Mouse (Mus musculus) heart, postnatal 36 days (tissue): ENCODE results near the gene Nlrc3. TPM values are rescaled to one million over a fixed set of nuclear protein-coding genes. Genes with fewer than 3 reads are reported as not detected.
"Not testable (repeated sequence)": the region's sequence is repeated elsewhere in the genome, so short reads cannot be mapped to it uniquely, and the experiment has no call there.

Experiments used
- DNase-seq, 2 experiments: peaks; one replicate each; pipeline ENCODE4 v3.0.0; 2021 to 2022
- intact Hi-C: fragments of 180-260 bp; cut with DNase I; formaldehyde crosslinking; loops from one replicate; pipeline ENCODE4 v1.15.1; 2025
- total RNA-seq, 2 experiments: library from RNA; stranded (reverse); gene quantifications; 2 replicates each; pipeline ENCODE4 v1.2.3; 2021

The Nlrc3 gene
- total RNA-seq: 1 to 10 TPM; 1.0 to 1.1 TPM

- no peak for DNase-seq
- intact Hi-C loops: no loop called here
Observed at GRCm38 (mm10) chr16:3976251-3976671, at the start of gene Nlrc3. Gene Nlrc3 (minus strand): TSS chr16:3976632.

- no peak for DNase-seq
- intact Hi-C loops: no loop called here
Observed at GRCm38 (mm10) chr16:4022719-4023118, 46.3 kb upstream of the Nlrc3 start.

GRCm38 (mm10) chr16:4021241-4021640, 44.8 kb upstream of the Nlrc3 start:
- intact Hi-C loops: no loop called here
- DNase-seq: no peak

GRCm38 (mm10) chr16:4017466-4017865, 41.0 kb upstream of the Nlrc3 start:
- intact Hi-C loops, DNase-seq: not testable (repeated sequence)

GRCm38 (mm10) chr16:4016786-4017185, 40.4 kb upstream of the Nlrc3 start:
- DNase-seq, intact Hi-C loops: not testable (repeated sequence)

- intact Hi-C loops: no loop called here
- DNase-seq: no peak
Observed at GRCm38 (mm10) chr16:4014040-4014668, 37.7 kb upstream of the Nlrc3 start.

- DNase-seq: no peak
- intact Hi-C loops: no loop called here
Observed at GRCm38 (mm10) chr16:4012882-4013570, 36.6 kb upstream of the Nlrc3 start.

- DNase-seq: peak; percentile 93 to 95
- intact Hi-C loops: loop anchor here (1.0 to 5.0 kb wide), 4 partner anchors 94 to 256 kb away; partner anchors contain the start of genes Crebbp and Zfp174
Observed at GRCm38 (mm10) chr16:4003489-4004398, 27.3 kb upstream of the Nlrc3 start, which contains the start of gene Slx4. Gene Slx4 (minus strand): TSS chr16:4003770.

- intact Hi-C loops: no loop called here
Observed at GRCm38 (mm10) chr16:3988410-3988809, 12.0 kb upstream of the Nlrc3 start.

GRCm38 (mm10) chr16:3983146-3983700, 6.8 kb upstream of the Nlrc3 start:
- intact Hi-C loops: no loop called here
- DNase-seq: no peak

More at GRCm38 (mm10) chr16:3988410-3988809, 12.0 kb upstream of the Nlrc3 start:
- no peak for DNase-seq

GRCm38 (mm10) chr16:3982173-3982572, 5.7 kb upstream of the Nlrc3 start:
- no peak for DNase-seq
- intact Hi-C loops: no loop called here

- no peak for DNase-seq
- intact Hi-C loops: no loop called here
Observed at GRCm38 (mm10) chr16:3976712-3977111, 280 bp upstream of the Nlrc3 start.

- intact Hi-C loops: no loop called here
- no peak for DNase-seq
Observed at GRCm38 (mm10) chr16:3975658-3976057, 774 bp downstream of the Nlrc3 start.

- intact Hi-C loops, DNase-seq: not testable (repeated sequence)
Observed at GRCm38 (mm10) chr16:3974456-3974855, 2.0 kb downstream of the Nlrc3 start.

- no peak for DNase-seq
- intact Hi-C loops: no loop called here
Observed at GRCm38 (mm10) chr16:3965534-3965933, 10.9 kb downstream of the Nlrc3 start.

GRCm38 (mm10) chr16:3964990-3965389, 11.4 kb downstream of the Nlrc3 start:
- intact Hi-C loops: no loop called here
- no peak for DNase-seq

GRCm38 (mm10) chr16:3959261-3959660, 17.2 kb downstream of the Nlrc3 start:
- peak in 1 of 2 experiments; percentile 33 for DNase-seq

GRCm38 (mm10) chr16:3956369-3956768, 20.1 kb downstream of the Nlrc3 start:
- intact Hi-C loops: no loop called here
- DNase-seq: peak; percentile 18 to 24

More at GRCm38 (mm10) chr16:3959261-3959660, 17.2 kb downstream of the Nlrc3 start:
- intact Hi-C loops: no loop called here

GRCm38 (mm10) chr16:3951141-3951540, 25.3 kb downstream of the Nlrc3 start:
- DNase-seq: no peak
- intact Hi-C loops: no loop called here

- intact Hi-C loops: no loop called here
Observed at GRCm38 (mm10) chr16:3934701-3935100, 41.7 kb downstream of the Nlrc3 start.

GRCm38 (mm10) chr16:3934091-3934490, 42.3 kb downstream of the Nlrc3 start:
- intact Hi-C loops: no loop called here

More at GRCm38 (mm10) chr16:3934701-3935100, 41.7 kb downstream of the Nlrc3 start:
- no peak for DNase-seq

More at GRCm38 (mm10) chr16:3934091-3934490, 42.3 kb downstream of the Nlrc3 start:
- DNase-seq: no peak
